Mouse (Mus musculus) ES-Bruce4 (cell line): ENCODE results near the gene Prss30.

Source experiments
- CTCF ChIP-seq: IDR thresholded peaks from one replicate; pipeline ENCODE4 v1.8.1; 2011; ENCODE audit warnings: low read depth, low read length
- POLR2A ChIP-seq: IDR thresholded peaks from one replicate; pipeline ENCODE4 v1.8.1; 2011; ENCODE audit warnings: low read length; ENCODE audit not compliant: insufficient read depth

DNA sequence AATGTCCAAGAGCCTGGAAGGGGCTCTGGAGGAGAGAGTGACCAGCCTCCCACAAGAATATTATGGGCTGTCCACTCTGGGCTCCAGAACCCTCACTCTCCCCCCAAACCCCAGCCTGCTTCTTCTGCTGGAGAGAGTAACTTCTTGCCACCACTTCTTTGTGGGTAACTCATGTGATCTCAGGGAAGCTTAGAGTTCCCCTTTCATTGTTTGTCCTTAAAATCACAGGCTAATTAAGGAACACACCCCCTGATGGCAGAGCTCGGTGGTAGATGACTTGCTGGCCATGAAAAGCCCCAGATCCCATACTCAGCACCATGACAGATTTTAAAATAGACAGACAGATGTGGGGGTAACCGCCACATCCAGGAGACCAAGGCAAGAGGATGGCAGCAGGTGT is 26.6 kb upstream of the Prss30 start:
- no peak for TF ChIP-seq POLR2A
- TF ChIP-seq CTCF: no peak
